In genomic region chr5:116003825-116004224, GRCm38 (mm10) we compare ENCODE assay signal across 15 mouse cellular contexts. TPM values are rescaled to one million over a fixed set of nuclear protein-coding genes. Genes with fewer than 3 reads are reported as not detected.
DNase-seq lines count a peak whose midpoint lies in the region; ATAC-seq and TF ChIP-seq lines count a peak whose summit lies in the region.
"Had no signal": no experiment of that assay in that cellular context is flagged by ENCODE, and none has a peak within 500 bp of the region (broad histone marks: within the 10 kb centered on the region; RNA-seq: fewer than 3 reads in every experiment).

No protein-coding gene starts in this region.

- WGBS in hindbrain, embryonic 12.5 days = 47% methylated on average over 13 of the region's 13 CpGs
- whole genome bisulfite sequencing in hindbrain, embryonic 16.5 days = 32% methylated on average over 13 of the region's 13 CpGs
- WGBS in midbrain, postnatal 0 days = 40% methylated on average over 13 of the region's 13 CpGs
- WGBS in midbrain, embryonic 16.5 days = 41% methylated on average over 13 of the region's 13 CpGs
- 35% methylated on average over 13 of the region's 13 CpGs for WGBS in hindbrain, embryonic 13.5 days
- WGBS in olfactory bulb, adult 2 months = 32% methylated on average over 13 of the region's 13 CpGs

- no peak overlapping the region for H3K9ac ChIP-seq in hindbrain, embryonic 12.5 days
- H3K9ac ChIP-seq in hindbrain, embryonic 16.5 days (ENCODE audit: low read depth, low read length) = no peak overlapping the region
- no peak overlapping the region for H3K9ac ChIP-seq in midbrain, postnatal 0 days (replicated peaks; ENCODE audit: low read length, poor library complexity, severe bottlenecking)
- no peak overlapping the region for H3K9ac ChIP-seq in midbrain, embryonic 16.5 days (ENCODE audit: low read depth, low read length)
- no peak overlapping the region for H3K9ac ChIP-seq in hindbrain, embryonic 13.5 days
- H3K9ac ChIP-seq: embryonic facial prominence, embryonic 12.5 days; lung, embryonic 15.5 days had no signal

- TF ChIP-seq CTCF in midbrain, postnatal 0 days (IDR thresholded peaks at IDR 0.05) = no peak
- TF ChIP-seq CTCF in olfactory bulb, adult 2 months (IDR thresholded peaks at IDR 0.05; ENCODE audit: insufficient read depth, low read depth, low read length) = no peak

- H3K36me3 ChIP-seq in hindbrain, embryonic 12.5 days = peaks cover 12% of the 10 kb centered on the region
- H3K36me3 ChIP-seq in hindbrain, embryonic 16.5 days (ENCODE audit: control insufficient read depth, insufficient read depth, low read length) = 0 out of 2 replicates have a peak, but pooled peaks cover 2% of the 10 kb centered on the region
- H3K36me3 ChIP-seq in midbrain, postnatal 0 days (ENCODE audit: insufficient read depth, low read length) = peaks cover 6% of the 10 kb centered on the region; the same call in 1 of the 2 replicates
- no peaks in the 10 kb centered on the region for H3K36me3 ChIP-seq in midbrain, embryonic 16.5 days (ENCODE audit: control insufficient read depth, insufficient read depth, low read length)
- H3K36me3 ChIP-seq in hindbrain, embryonic 13.5 days = peaks cover 9% of the 10 kb centered on the region

- H3K4me3 ChIP-seq in hindbrain, embryonic 12.5 days = no peak overlapping the region
- H3K4me3 ChIP-seq in hindbrain, embryonic 16.5 days (ENCODE audit: low read length) = no peak overlapping the region
- H3K4me3 ChIP-seq in midbrain, postnatal 0 days (ENCODE audit: low read depth, low read length) = no peak overlapping the region
- no peak overlapping the region for H3K4me3 ChIP-seq in midbrain, embryonic 16.5 days (ENCODE audit: low read depth, low read length)
- H3K4me3 ChIP-seq in hindbrain, embryonic 13.5 days = no peak overlapping the region
- H3K4me3 ChIP-seq in olfactory bulb, adult 2 months (ENCODE audit: insufficient read depth, low read depth, low read length) = no peak overlapping the region
- H3K4me3 ChIP-seq: embryonic facial prominence, embryonic 12.5 days; forebrain, embryonic 10.5 days; lung, embryonic 15.5 days had no signal

- TF ChIP-seq POLR2A in olfactory bulb, adult 2 months (IDR thresholded peaks at IDR 0.05; ENCODE audit: insufficient read depth, low read depth, low read length) = no peak

- no peaks in the 10 kb centered on the region for H3K9me3 ChIP-seq in hindbrain, embryonic 12.5 days (replicated peaks)
- H3K9me3 ChIP-seq in hindbrain, embryonic 16.5 days (ENCODE audit: control insufficient read depth, low read length) = no peaks in the 10 kb centered on the region
- H3K9me3 ChIP-seq in midbrain, postnatal 0 days (ENCODE audit: low read length) = no peaks in the 10 kb centered on the region
- H3K9me3 ChIP-seq in midbrain, embryonic 16.5 days (replicated peaks; ENCODE audit: control insufficient read depth, low read length, poor library complexity, severe bottlenecking) = no peaks in the 10 kb centered on the region
- no peaks in the 10 kb centered on the region for H3K9me3 ChIP-seq in hindbrain, embryonic 13.5 days
- H3K9me3 ChIP-seq: embryonic facial prominence, embryonic 12.5 days; forebrain, embryonic 10.5 days; lung, embryonic 15.5 days had no signal

- H3K27me3 ChIP-seq in hindbrain, embryonic 12.5 days = no peaks in the 10 kb centered on the region
- no peaks in the 10 kb centered on the region for H3K27me3 ChIP-seq in hindbrain, embryonic 16.5 days (replicated peaks; ENCODE audit: control insufficient read depth, insufficient read depth, low read length)
- H3K27me3 ChIP-seq in midbrain, postnatal 0 days (ENCODE audit: insufficient read depth, low read length) = no peaks in the 10 kb centered on the region
- no peaks in the 10 kb centered on the region for H3K27me3 ChIP-seq in midbrain, embryonic 16.5 days (ENCODE audit: control insufficient read depth, insufficient read depth, low read depth, low read length)
- no peaks in the 10 kb centered on the region for H3K27me3 ChIP-seq in hindbrain, embryonic 13.5 days
- H3K27me3 ChIP-seq: embryonic facial prominence, embryonic 12.5 days; lung, embryonic 15.5 days had no signal

- no peak overlapping the region for H3K27ac ChIP-seq in hindbrain, embryonic 12.5 days
- H3K27ac ChIP-seq in hindbrain, embryonic 16.5 days (ENCODE audit: low read depth, low read length) = no peak overlapping the region
- no peak overlapping the region for H3K27ac ChIP-seq in midbrain, postnatal 0 days (ENCODE audit: low read depth, low read length)
- H3K27ac ChIP-seq in midbrain, embryonic 16.5 days (ENCODE audit: low read length) = no peak overlapping the region
- H3K27ac ChIP-seq in hindbrain, embryonic 13.5 days = peak overlapping the region; percentile 30
- peak overlapping the region; percentile 89 for H3K27ac ChIP-seq in olfactory bulb, adult 2 months (ENCODE audit: insufficient read depth, low read depth, low read length)
- H3K27ac ChIP-seq: embryonic facial prominence, embryonic 12.5 days; forebrain, embryonic 10.5 days; lung, embryonic 15.5 days had no signal

- peak overlapping the region; percentile 17; the same call in 1 of the 2 replicates for H3K4me2 ChIP-seq in hindbrain, embryonic 12.5 days (replicated peaks)
- H3K4me2 ChIP-seq in hindbrain, embryonic 16.5 days (ENCODE audit: low read length) = no peak overlapping the region
- H3K4me2 ChIP-seq in midbrain, postnatal 0 days (ENCODE audit: low read depth, low read length, poor library complexity, severe bottlenecking) = 0 out of 2 replicates have a peak overlapping the region, but pooled peaks have one; percentile 2
- no peak overlapping the region for H3K4me2 ChIP-seq in midbrain, embryonic 16.5 days (ENCODE audit: low read length)
- peak overlapping the region; percentile 26; the same call in 1 of the 2 replicates for H3K4me2 ChIP-seq in hindbrain, embryonic 13.5 days
- H3K4me2 ChIP-seq: embryonic facial prominence, embryonic 12.5 days; lung, embryonic 15.5 days had no signal

- no peak for ATAC-seq in hindbrain, embryonic 12.5 days (ENCODE audit: low FRiP score)
- ATAC-seq in hindbrain, embryonic 16.5 days = no peak
- ATAC-seq in midbrain, postnatal 0 days (ENCODE audit: low FRiP score) = no peak
- no peak for ATAC-seq in midbrain, embryonic 16.5 days
- no peak for ATAC-seq in hindbrain, embryonic 13.5 days (ENCODE audit: low FRiP score)
- ATAC-seq: CD4-positive, CD25-positive, alpha-beta regulatory T cell, adult 4 months had no signal

- peaks cover 3% of the 10 kb centered on the region; the same call in 1 of the 2 replicates for H3K4me1 ChIP-seq in hindbrain, embryonic 12.5 days
- no peaks in the 10 kb centered on the region for H3K4me1 ChIP-seq in hindbrain, embryonic 16.5 days (ENCODE audit: control insufficient read depth, insufficient read depth, low read depth, low read length)
- H3K4me1 ChIP-seq in midbrain, postnatal 0 days (ENCODE audit: insufficient read depth, low read length) = no peaks in the 10 kb centered on the region
- H3K4me1 ChIP-seq in midbrain, embryonic 16.5 days (ENCODE audit: control insufficient read depth, insufficient read depth, low read length) = no peaks in the 10 kb centered on the region
- H3K4me1 ChIP-seq in hindbrain, embryonic 13.5 days (replicated peaks) = peaks cover 14% of the 10 kb centered on the region
- peaks cover 29% of the 10 kb centered on the region for H3K4me1 ChIP-seq in olfactory bulb, adult 2 months (ENCODE audit: control insufficient read depth, insufficient read depth, low read length)
- H3K4me1 ChIP-seq: lung, embryonic 15.5 days had no signal

- DNase-seq in midbrain, postnatal 0 days (ENCODE audit: low spot score) = no peak
- DNase-seq in cerebellum, postnatal 4 days (ENCODE audit: low spot score in 2 of 2) = no peak
- DNase-seq: cerebellum, postnatal 14 days; heart, postnatal 36 days; liver; right cerebral cortex, postnatal 4 days had no signal

RNA-seq across cellular contexts. Expression of gene Prkab1, which starts 20.5 kb away (rescaled TPM):
- polyA plus RNA-seq in hindbrain, embryonic 12.5 days (2016; fragmentation: Nextera tagmentation; extraction: Ambion mirVana) = 60.5 and 65.0 TPM in 2 replicates
- polyA plus RNA-seq in hindbrain, embryonic 16.5 days (2015; fragmentation: Nextera tagmentation; extraction: Ambion mirVana) = 45.1 and 51.3 TPM in 2 replicates
- 43.8 and 47.0 TPM in 2 replicates for total RNA-seq in midbrain, postnatal 0 days (2014; rRNA removed)
- polyA plus RNA-seq in midbrain, postnatal 0 days (2015; fragmentation: Nextera tagmentation; extraction: Ambion mirVana) = 47.0 and 53.3 TPM in 2 replicates
- polyA plus RNA-seq in midbrain, embryonic 16.5 days (2015; fragmentation: Nextera tagmentation; extraction: Ambion mirVana) = 48.4 and 50.0 TPM in 2 replicates
- polyA plus RNA-seq in hindbrain, embryonic 13.5 days (2015; fragmentation: Nextera tagmentation; extraction: Ambion mirVana) = 54.8 and 55.0 TPM in 2 replicates
- not detected in 2 replicates for polyA plus RNA-seq in olfactory bulb, adult 2 months (2012; ENCODE audit: insufficient read depth, insufficient read length, low replicate concordance, missing spikeins)

Comparison
In these comparisons a context has a peak if more than half of its experiments do, and no peak if none do; other contexts are left out.
1. H3K27ac ChIP-seq: peak in hindbrain, embryonic 13.5 days (single experiment) and olfactory bulb, adult 2 months (single experiment); none in hindbrain, embryonic 12.5 days (single experiment), hindbrain, embryonic 16.5 days (single experiment), midbrain, postnatal 0 days (single experiment) and midbrain, embryonic 16.5 days (single experiment).
2. H3K4me2 ChIP-seq: peak in hindbrain, embryonic 12.5 days (single experiment), midbrain, postnatal 0 days (single experiment) and hindbrain, embryonic 13.5 days (single experiment); none in hindbrain, embryonic 16.5 days (single experiment) and midbrain, embryonic 16.5 days (single experiment).